Mouse (Mus musculus): ENCODE data around the gene Atp2b1. TPM values are rescaled to one million over a fixed set of nuclear protein-coding genes. Genes with fewer than 3 reads are reported as not detected.

The Atp2b1 gene
- polyA plus RNA-seq, 1 experiment from 2014 or later, result 103 TPM

DNA sequence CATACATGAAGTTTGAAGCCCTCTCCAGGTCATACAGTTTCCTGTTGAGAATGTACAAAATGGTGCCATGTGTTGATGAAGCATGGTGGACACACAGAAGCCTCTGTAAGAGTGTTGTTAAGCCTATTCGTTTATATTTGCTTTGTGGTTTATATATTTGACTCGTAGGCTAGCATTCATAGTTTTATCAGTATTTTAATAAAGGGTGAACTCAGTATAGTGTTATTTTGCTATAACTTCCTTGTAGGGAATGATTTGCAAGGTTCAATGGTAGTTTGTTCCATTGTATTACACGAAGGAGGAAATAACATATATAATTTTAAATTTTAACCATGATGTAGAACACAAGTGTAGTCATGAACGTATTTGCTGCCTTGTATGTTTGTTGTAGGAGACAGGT lies 25.9 kb downstream of the Atp2b1 start:
- no peak overlapping the region for H3K4me3 ChIP-seq (ENCODE audit: low read depth, low read length)
- no peak for ATAC-seq
- H3K27me3 ChIP-seq (replicated peaks; ENCODE audit: control insufficient read depth, insufficient read depth, low read length), result no peaks in the 10 kb centered on the region
- WGBS, result 93% methylated on average over 4 of the region's 4 CpGs
- H3K4me2 ChIP-seq (ENCODE audit: low read length), result no peak overlapping the region
- no peak for DNase-seq (ENCODE audit: low spot score)
- no peaks in the 10 kb centered on the region for H3K4me1 ChIP-seq (ENCODE audit: control insufficient read depth, insufficient read depth, low read length)
- H3K9me3 ChIP-seq (replicated peaks; ENCODE audit: control insufficient read depth, low read length), result no peaks in the 10 kb centered on the region
- no peaks in the 10 kb centered on the region for H3K36me3 ChIP-seq (ENCODE audit: control insufficient read depth, insufficient read depth, low read length)
- H3K9ac ChIP-seq (ENCODE audit: low read length), result no peak overlapping the region
- no peak overlapping the region for H3K27ac ChIP-seq (ENCODE audit: low read depth, low read length)

DNA sequence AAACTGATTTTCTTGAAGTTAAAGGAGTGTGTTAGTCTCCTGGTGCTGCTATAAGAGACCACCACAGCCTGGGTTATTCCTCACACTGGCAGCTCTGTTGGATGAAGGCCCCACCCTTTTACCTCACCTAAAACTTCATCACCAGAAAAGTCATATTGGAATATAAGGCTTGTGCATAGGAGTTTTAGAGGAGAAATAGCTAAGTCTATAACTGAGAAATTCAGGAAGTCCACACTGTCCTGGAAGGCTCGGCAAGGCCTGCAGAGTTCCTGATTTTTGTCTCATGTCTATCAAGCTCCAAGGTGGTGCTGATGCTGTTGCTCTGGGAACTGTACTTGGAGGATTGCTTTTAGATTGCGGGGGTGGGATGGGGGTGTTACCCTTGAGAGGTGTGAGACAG lies 26.6 kb downstream of the Atp2b1 start:
- Histone ChIP-seq H3K4me1 (ENCODE audit: control insufficient read depth, insufficient read depth, low read length) (no peaks in the 10 kb centered on the region), H3K9me3 (replicated peaks; ENCODE audit: control insufficient read depth, low read length) (no peaks in the 10 kb centered on the region), H3K4me3 (ENCODE audit: low read depth, low read length) (no peak overlapping the region), H3K9ac (ENCODE audit: low read length) (no peak overlapping the region), H3K36me3 (ENCODE audit: control insufficient read depth, insufficient read depth, low read length) (no peaks in the 10 kb centered on the region), H3K27ac (ENCODE audit: low read depth, low read length) (no peak overlapping the region), H3K27me3 (replicated peaks; ENCODE audit: control insufficient read depth, insufficient read depth, low read length) (no peaks in the 10 kb centered on the region), H3K4me2 (ENCODE audit: low read length) (no peak overlapping the region)
- 94% methylated on average over 2 of the region's 2 CpGs for WGBS
- ATAC-seq (no peak), DNase-seq (ENCODE audit: low spot score) (no peak)

DNA sequence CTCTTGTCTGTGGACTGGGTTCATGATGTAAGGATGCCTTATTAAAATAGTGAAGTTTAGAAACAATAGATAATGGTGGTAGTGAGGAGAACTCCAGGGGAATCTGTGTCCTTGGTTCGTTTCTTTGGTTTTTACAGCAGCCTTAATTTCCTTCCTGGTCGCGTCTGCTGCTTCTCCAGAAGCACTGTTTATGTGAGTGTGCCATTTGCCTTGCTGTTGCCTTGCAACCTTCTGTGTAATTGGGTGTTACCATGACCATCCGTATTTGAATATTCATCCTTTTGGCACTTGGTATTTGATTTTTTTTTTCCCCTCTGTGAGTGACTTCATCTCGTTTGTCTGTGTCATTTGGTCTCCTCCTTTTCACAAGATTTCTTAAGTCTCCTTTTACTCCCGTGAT lies 27.8 kb downstream of the Atp2b1 start:
- no peak overlapping the region for H3K27ac ChIP-seq (ENCODE audit: low read depth, low read length)

DNA sequence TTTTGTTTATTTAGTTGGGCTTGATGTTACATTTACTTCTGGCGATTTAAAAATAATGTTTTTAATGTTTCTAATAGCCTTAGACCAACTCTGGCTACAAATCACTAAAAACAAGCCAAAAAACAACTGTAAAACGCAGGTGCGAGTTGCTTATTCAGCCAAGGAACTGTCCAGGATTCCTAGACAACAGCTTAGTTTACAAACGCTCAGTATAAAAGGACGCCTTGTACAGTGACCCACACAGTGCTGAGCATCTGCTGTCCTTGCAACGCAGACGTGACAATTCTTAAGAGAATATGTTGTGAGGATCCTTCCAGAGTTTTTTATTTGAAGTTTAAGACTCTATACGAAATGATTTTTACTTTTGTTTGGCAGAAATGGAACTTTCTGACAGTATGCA lies 28.8 kb downstream of the Atp2b1 start:
- no peak overlapping the region for H3K27ac ChIP-seq (ENCODE audit: low read depth, low read length)
- H3K4me2 ChIP-seq (ENCODE audit: low read length), result no peak overlapping the region
- no peaks in the 10 kb centered on the region for H3K4me1 ChIP-seq (ENCODE audit: control insufficient read depth, insufficient read depth, low read length)
- ATAC-seq (no peak), DNase-seq (ENCODE audit: low spot score) (no peak)
- H3K4me3 ChIP-seq (ENCODE audit: low read depth, low read length), result no peak overlapping the region
- no peak overlapping the region for H3K9ac ChIP-seq (ENCODE audit: low read length)
- H3K36me3 ChIP-seq (ENCODE audit: control insufficient read depth, insufficient read depth, low read length), result no peaks in the 10 kb centered on the region
- 83% methylated on average over 8 of the region's 8 CpGs for WGBS
- H3K27me3 ChIP-seq (replicated peaks; ENCODE audit: control insufficient read depth, insufficient read depth, low read length), result no peaks in the 10 kb centered on the region
- H3K9me3 ChIP-seq (replicated peaks; ENCODE audit: control insufficient read depth, low read length), result no peaks in the 10 kb centered on the region

More for the DNA sequence above, 27.8 kb downstream of the Atp2b1 start:
- Histone ChIP-seq H3K36me3 (ENCODE audit: control insufficient read depth, insufficient read depth, low read length) (no peaks in the 10 kb centered on the region), H3K9ac (ENCODE audit: low read length) (no peak overlapping the region), H3K4me2 (ENCODE audit: low read length) (no peak overlapping the region), H3K4me3 (ENCODE audit: low read depth, low read length) (no peak overlapping the region), H3K9me3 (replicated peaks; ENCODE audit: control insufficient read depth, low read length) (no peaks in the 10 kb centered on the region), H3K27me3 (replicated peaks; ENCODE audit: control insufficient read depth, insufficient read depth, low read length) (no peaks in the 10 kb centered on the region), H3K4me1 (ENCODE audit: control insufficient read depth, insufficient read depth, low read length) (no peaks in the 10 kb centered on the region)
- peak; percentile 44; the same call in 1 of the 2 replicates for ATAC-seq
- peak; percentile 30 for DNase-seq (ENCODE audit: low spot score)
- 57% methylated on average over 6 of the region's 6 CpGs for WGBS

DNA sequence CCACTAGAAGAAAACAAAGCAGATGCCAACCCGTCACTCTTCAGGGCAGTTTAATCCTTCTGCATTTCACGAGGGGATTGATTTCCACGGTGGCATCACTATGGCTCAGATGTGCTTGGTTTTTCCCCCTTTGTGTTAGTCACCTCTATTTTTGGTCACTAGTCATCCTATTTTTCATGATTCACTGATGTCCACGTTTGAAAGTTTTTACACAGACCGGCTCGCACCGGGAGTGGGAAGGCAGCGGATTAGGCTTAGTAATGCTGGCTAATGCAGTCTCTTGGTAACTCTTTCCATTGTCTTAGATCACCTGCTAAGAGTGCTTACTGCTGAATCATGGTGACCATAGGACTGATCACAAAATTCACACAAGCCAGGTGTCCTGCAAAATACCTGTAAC lies 29.7 kb downstream of the Atp2b1 start:
- no peak overlapping the region for H3K27ac ChIP-seq (ENCODE audit: low read depth, low read length)
- H3K4me3 ChIP-seq (ENCODE audit: low read depth, low read length), result no peak overlapping the region
- no peaks in the 10 kb centered on the region for H3K27me3 ChIP-seq (replicated peaks; ENCODE audit: control insufficient read depth, insufficient read depth, low read length)
- DNase-seq (ENCODE audit: low spot score), result no peak
- H3K36me3 ChIP-seq (ENCODE audit: control insufficient read depth, insufficient read depth, low read length), result no peaks in the 10 kb centered on the region
- WGBS, result 57% methylated on average over 8 of the region's 8 CpGs
- no peaks in the 10 kb centered on the region for H3K4me1 ChIP-seq (ENCODE audit: control insufficient read depth, insufficient read depth, low read length)
- H3K9ac ChIP-seq (ENCODE audit: low read length), result no peak overlapping the region
- H3K4me2 ChIP-seq (ENCODE audit: low read length), result no peak overlapping the region
- no peak for ATAC-seq
- H3K9me3 ChIP-seq (replicated peaks; ENCODE audit: control insufficient read depth, low read length), result no peaks in the 10 kb centered on the region

DNA sequence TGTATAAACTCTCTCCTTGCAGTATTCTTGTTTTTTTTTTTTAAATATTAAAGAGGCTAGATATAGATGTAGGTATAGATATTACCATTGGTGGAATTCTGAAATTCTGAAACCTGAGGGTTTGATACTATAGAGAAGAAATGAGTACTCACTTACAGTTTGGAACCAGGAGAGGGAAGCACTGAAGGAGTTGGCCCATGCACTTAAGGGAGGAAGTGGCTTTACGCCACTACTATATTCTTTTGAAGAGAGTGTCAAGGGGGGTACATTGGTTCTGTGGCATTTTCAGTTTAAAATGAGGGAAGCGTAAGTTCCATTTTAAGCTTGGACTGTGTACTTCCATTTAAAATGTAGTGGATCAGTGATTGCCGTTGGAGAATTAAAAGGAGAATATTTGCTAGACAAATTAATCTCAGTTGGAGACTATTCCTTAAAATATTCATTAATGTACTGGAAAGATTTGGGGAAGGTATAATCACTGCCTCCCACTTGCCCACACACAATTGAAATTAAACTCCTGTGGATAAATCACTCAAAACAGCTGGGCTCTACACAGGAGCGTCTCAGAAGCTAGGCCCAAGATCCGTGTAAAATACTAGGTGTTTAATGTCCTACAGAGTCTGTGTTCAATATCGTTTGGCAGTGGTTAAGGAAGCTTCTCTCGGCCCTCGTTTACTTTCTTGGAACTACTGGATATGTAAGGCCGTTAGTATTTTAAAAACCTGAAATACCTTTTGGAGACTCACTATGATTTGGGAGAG lies 32.0 kb downstream of the Atp2b1 start:
- Histone ChIP-seq H3K4me3 (ENCODE audit: low read depth, low read length) (no peak overlapping the region), H3K36me3 (ENCODE audit: control insufficient read depth, insufficient read depth, low read length) (no peaks in the 10 kb centered on the region), H3K4me1 (ENCODE audit: control insufficient read depth, insufficient read depth, low read length) (no peaks in the 10 kb centered on the region), H3K27ac (ENCODE audit: low read depth, low read length) (no peak overlapping the region), H3K9ac (ENCODE audit: low read length) (no peak overlapping the region), H3K9me3 (replicated peaks; ENCODE audit: control insufficient read depth, low read length) (no peaks in the 10 kb centered on the region), H3K4me2 (ENCODE audit: low read length) (no peak overlapping the region), H3K27me3 (replicated peaks; ENCODE audit: control insufficient read depth, insufficient read depth, low read length) (no peaks in the 10 kb centered on the region)
- DNase-seq (ENCODE audit: low spot score) (no peak), ATAC-seq (no peak)
- WGBS, result 58% methylated on average over 9 of the region's 9 CpGs

DNA sequence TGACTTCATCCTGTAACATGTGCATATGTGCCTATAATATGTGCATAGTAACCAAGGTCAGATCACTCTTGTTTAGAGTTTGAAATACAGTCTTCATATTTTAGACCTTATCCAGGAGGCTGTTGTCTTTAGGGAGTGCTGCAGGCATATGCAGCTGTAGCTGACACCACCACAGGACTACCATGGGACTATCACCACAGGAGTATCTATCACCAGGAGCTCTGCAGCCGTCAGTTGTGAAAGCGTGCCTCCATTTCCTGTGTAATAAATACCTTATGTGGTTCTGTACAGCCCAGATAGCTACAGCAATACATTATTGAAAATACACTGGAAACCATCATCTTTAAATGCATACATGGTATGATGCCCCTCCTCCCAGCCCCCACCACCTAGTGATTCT lies 33.0 kb downstream of the Atp2b1 start:
- Histone ChIP-seq H3K4me2 (ENCODE audit: low read length) (no peak overlapping the region), H3K36me3 (ENCODE audit: control insufficient read depth, insufficient read depth, low read length) (no peaks in the 10 kb centered on the region), H3K27me3 (replicated peaks; ENCODE audit: control insufficient read depth, insufficient read depth, low read length) (no peaks in the 10 kb centered on the region), H3K4me3 (ENCODE audit: low read depth, low read length) (no peak overlapping the region), H3K9me3 (replicated peaks; ENCODE audit: control insufficient read depth, low read length) (no peaks in the 10 kb centered on the region), H3K9ac (ENCODE audit: low read length) (no peak overlapping the region), H3K27ac (ENCODE audit: low read depth, low read length) (no peak overlapping the region), H3K4me1 (ENCODE audit: control insufficient read depth, insufficient read depth, low read length) (no peaks in the 10 kb centered on the region)
- no peak for ATAC-seq
- DNase-seq (ENCODE audit: low spot score), result no peak
- 81% methylated on average over 2 of the region's 2 CpGs for WGBS

DNA sequence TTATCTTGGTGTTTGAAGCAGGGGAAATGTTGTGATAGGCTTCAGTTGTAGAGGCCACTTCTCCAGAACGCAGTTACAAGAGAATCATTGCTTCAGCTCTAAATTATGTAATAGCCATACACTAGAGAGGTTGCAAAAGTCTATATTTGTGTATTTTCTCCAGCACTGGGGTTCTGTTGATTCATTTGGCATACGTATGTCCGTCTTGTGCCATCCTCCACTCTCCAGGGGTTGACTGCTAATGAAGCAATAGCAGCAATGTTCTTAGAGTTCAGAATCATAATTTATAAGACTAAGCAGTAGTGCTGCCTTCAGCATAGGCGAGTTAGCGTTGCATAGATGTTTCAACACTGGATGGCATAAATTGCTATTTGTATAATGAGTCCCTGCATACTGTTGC lies 33.9 kb downstream of the Atp2b1 start:
- 80% methylated on average over 5 of the region's 5 CpGs for WGBS
- ATAC-seq, result no peak

DNA sequence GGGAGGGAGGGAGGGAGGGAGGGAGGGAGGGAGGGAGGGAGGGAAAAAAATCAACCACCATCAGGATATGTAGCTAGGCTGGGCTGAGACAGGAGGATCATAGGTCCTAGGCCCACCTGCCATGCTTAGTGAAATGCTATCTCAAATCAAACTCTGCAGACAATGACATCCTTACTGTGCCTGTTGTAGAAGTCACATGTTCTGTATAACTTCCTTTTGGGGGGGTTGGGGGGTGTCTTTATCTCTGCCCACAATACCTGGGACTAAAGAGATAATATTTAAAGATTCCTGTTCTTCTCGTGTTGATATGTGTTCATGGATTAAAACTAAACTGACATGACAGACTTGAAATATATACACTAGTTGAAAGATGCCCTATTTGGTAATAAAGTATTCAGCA lies 35.5 kb downstream of the Atp2b1 start:
- no peak for ATAC-seq
- Histone ChIP-seq H3K27ac (ENCODE audit: low read depth, low read length) (no peak overlapping the region), H3K36me3 (ENCODE audit: control insufficient read depth, insufficient read depth, low read length) (no peaks in the 10 kb centered on the region), H3K9ac (ENCODE audit: low read length) (no peak overlapping the region), H3K4me2 (ENCODE audit: low read length) (no peak overlapping the region), H3K4me1 (ENCODE audit: control insufficient read depth, insufficient read depth, low read length) (no peaks in the 10 kb centered on the region), H3K4me3 (ENCODE audit: low read depth, low read length) (no peak overlapping the region), H3K27me3 (replicated peaks; ENCODE audit: control insufficient read depth, insufficient read depth, low read length) (no peaks in the 10 kb centered on the region), H3K9me3 (replicated peaks; ENCODE audit: control insufficient read depth, low read length) (no peaks in the 10 kb centered on the region)
- no peak for DNase-seq (ENCODE audit: low spot score)
- WGBS, result 90% methylated on average over 1 of the region's 1 CpGs

More for the DNA sequence above, 33.9 kb downstream of the Atp2b1 start:
- Histone ChIP-seq H3K4me2 (ENCODE audit: low read length) (no peak overlapping the region), H3K4me1 (ENCODE audit: control insufficient read depth, insufficient read depth, low read length) (no peaks in the 10 kb centered on the region), H3K4me3 (ENCODE audit: low read depth, low read length) (no peak overlapping the region), H3K9me3 (replicated peaks; ENCODE audit: control insufficient read depth, low read length) (no peaks in the 10 kb centered on the region), H3K27ac (ENCODE audit: low read depth, low read length) (no peak overlapping the region), H3K36me3 (ENCODE audit: control insufficient read depth, insufficient read depth, low read length) (no peaks in the 10 kb centered on the region), H3K27me3 (replicated peaks; ENCODE audit: control insufficient read depth, insufficient read depth, low read length) (no peaks in the 10 kb centered on the region), H3K9ac (ENCODE audit: low read length) (no peak overlapping the region)
- DNase-seq (ENCODE audit: low spot score), result no peak

Measured in forebrain, embryonic 14.5 days (tissue).